1 mouse cellular context compared by ENCODE assay signal in the genomic region with DNA sequence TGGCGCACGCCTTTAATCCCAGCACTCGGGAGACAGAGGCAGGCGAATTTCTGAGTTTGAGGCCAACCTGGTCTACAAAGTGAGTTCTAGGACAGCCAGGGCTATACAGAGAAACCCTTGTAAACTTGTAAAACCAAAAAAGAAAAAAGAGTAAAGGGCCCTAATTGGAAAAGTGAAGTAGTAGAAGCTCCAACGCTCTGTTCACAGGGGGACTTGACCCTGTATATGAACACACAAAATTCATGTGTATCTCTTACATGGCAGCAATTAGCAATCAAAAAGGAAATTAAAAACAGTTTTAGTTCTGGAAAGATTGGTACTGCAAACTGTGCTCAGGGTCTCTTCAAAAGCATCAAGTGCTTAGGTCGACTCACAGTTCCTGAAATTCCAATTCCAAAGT.
TF ChIP-seq lines count a peak whose summit lies in the region.

No protein-coding gene starts in this region.

TF ChIP-seq in CH12.LX, 34 proteins besides CTCF, POLR2A, EP300 and RAD21:
- TF ChIP-seq TCF12 (IDR thresholded peaks at IDR 0.05; ENCODE audit: low read depth, low read length) (no peak), CHD1 (IDR thresholded peaks at IDR 0.05; ENCODE audit: low read depth, low read length) (0 out of 2 replicates have a peak, but pooled peaks have one; percentile 55)
